Mouse (Mus musculus) E14TG2a.4 (cell line): ENCODE results near the gene Rbms1.

ENCODE experiments used
- H3K27me3 ChIP-seq: 2 replicates; pipeline ENCODE4 v1.6.1; 2014; ENCODE audit warnings: low read length, control low read depth; ENCODE audit not compliant: insufficient read depth
- H3K36me3 ChIP-seq: 2 replicates; pipeline ENCODE4 v1.6.1; 2014; ENCODE audit warnings: low read length, control low read depth; ENCODE audit not compliant: insufficient read depth
- H3K4me1 ChIP-seq: replicated peaks from 2 replicates; pipeline ENCODE4 v1.6.1; 2014; ENCODE audit warnings: low read depth, low read length, control low read depth
- H3K4me3 ChIP-seq: replicated peaks from 2 replicates; pipeline ENCODE4 v1.5.1; 2014; ENCODE audit warnings: mild to moderate bottlenecking, low read length
- H3K9me3 ChIP-seq: 2 replicates; pipeline ENCODE4 v1.6.1; 2014; ENCODE audit warnings: low read length, control low read depth
- CTCF ChIP-seq: conservative IDR thresholded peaks from 2 replicates; pipeline ENCODE4 v1.5.1; 2014; ENCODE audit warnings: low read length
- NANOG ChIP-seq: IDR thresholded peaks from 2 replicates; pipeline ENCODE4 v1.6.1; 2014; ENCODE audit warnings: borderline replicate concordance, low read length, mixed read lengths
- POU5F1 ChIP-seq: IDR thresholded peaks from 2 replicates; pipeline ENCODE4 v1.6.1; 2014; ENCODE audit warnings: low read length, borderline replicate concordance

Rbms1 gene

DNA sequence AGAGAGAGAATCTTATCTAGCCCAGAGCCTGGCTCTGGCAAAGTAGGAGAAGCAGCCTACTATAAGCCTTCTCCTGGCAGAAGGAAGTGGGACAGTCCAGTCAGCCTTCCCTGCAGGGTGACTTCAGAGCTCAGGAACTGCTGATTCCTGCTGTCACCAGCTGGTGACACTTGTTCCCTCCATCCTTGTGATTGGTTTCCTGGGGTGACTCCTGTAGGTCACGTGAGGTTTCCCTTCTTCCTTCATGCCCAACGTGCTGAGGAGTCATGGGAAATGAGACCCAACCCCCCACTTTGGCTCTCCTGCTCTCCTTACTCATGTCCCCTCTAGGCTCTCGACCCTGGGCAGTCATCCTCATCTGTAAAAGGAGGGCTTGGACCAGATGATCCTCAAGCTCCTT, 14.8 kb downstream of the Rbms1 start:
- H3K9me3 ChIP-seq: peaks cover 4% of the 10 kb centered on the region; the same call in 1 of the 2 replicates
- no peaks in the 10 kb centered on the region for H3K27me3 ChIP-seq
- H3K36me3 ChIP-seq: no peaks in the 10 kb centered on the region
- no peak overlapping the region for H3K4me3 ChIP-seq
- H3K4me1 ChIP-seq: no peaks in the 10 kb centered on the region
- TF ChIP-seq NANOG: no peak
- TF ChIP-seq CTCF: no peak

DNA sequence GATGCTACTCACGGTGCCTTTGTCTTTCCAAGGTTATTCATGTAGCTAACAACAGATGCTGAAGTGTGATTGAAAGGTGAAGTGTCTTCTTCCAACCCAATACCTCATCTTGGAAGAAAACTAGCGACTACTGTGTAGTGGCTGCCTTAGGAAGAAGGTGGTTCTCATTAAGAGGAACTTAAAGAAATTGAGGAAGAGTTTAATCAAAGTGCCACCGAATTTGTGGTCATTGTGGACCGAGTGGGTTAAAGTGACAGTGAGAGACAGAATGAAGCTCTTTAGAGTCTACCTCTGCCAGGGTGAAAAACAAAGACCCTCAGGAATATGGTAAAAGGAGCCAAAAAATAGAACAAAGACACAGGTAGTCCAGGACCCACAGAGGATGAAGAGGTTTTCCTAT, 15.2 kb downstream of the Rbms1 start:
- no peaks in the 10 kb centered on the region for H3K27me3 ChIP-seq
- TF ChIP-seq POU5F1 (no peak), NANOG (no peak), CTCF (no peak)
- H3K36me3 ChIP-seq: no peaks in the 10 kb centered on the region
- H3K4me3 ChIP-seq: no peak overlapping the region
- H3K4me1 ChIP-seq: no peaks in the 10 kb centered on the region
- H3K9me3 ChIP-seq: peaks cover 4% of the 10 kb centered on the region; the same call in 1 of the 2 replicates

DNA sequence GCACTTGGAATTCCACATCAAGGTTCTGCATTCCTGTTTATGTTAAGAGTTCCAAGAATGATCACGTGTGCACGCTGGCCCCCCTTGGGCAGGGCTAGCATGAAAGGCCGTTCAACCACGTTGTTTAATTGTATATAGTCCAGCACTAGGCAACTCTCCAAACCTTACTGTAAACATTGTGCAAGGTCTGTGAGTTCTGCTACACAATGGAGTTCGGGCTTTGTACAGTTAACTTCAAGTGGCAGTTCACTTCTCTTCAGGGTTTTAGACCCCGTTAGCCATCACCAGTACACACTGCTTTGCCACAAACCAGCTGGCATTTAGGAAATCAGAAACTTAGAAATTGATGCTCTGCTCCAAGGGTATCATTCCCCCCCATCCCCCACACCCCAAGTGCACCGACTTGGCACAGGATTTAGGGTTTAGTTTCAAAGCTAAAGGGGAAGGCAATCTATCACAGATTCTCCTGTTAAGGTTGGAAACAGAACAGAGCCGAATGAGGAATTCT, 22.5 kb downstream of the Rbms1 start:
- H3K4me3 ChIP-seq: no peak overlapping the region

DNA sequence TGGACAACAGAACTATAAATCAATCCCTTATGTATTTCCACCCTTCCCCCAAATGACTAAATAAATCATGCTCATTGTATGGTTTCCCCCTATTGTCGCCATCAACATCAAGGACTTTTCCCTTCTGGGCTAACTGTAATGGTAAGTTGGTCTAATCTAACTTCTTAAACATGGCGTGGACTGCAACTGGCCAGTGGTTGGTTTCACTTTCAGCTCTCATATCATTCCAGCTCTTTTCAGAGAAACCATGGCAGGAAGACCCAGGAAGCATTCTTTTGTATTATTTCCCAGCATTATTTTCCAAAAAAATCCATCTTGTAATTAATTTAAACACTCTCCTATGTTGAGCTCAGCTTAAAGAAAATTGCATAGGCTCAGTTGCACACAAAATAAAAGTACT, 23.0 kb downstream of the Rbms1 start:
- H3K27me3 ChIP-seq: no peaks in the 10 kb centered on the region
- no peak overlapping the region for H3K4me3 ChIP-seq
- no peak for TF ChIP-seq POU5F1
- TF ChIP-seq CTCF: no peak
- no peak for TF ChIP-seq NANOG
- no peaks in the 10 kb centered on the region for H3K4me1 ChIP-seq
- no peaks in the 10 kb centered on the region for H3K9me3 ChIP-seq
- H3K36me3 ChIP-seq: no peaks in the 10 kb centered on the region

More for the DNA sequence above, 22.5 kb downstream of the Rbms1 start:
- Histone ChIP-seq H3K36me3 (no peaks in the 10 kb centered on the region), H3K4me1 (no peaks in the 10 kb centered on the region), H3K27me3 (no peaks in the 10 kb centered on the region), H3K9me3 (no peaks in the 10 kb centered on the region)
- TF ChIP-seq POU5F1 (no peak), NANOG (no peak), CTCF (no peak)

DNA sequence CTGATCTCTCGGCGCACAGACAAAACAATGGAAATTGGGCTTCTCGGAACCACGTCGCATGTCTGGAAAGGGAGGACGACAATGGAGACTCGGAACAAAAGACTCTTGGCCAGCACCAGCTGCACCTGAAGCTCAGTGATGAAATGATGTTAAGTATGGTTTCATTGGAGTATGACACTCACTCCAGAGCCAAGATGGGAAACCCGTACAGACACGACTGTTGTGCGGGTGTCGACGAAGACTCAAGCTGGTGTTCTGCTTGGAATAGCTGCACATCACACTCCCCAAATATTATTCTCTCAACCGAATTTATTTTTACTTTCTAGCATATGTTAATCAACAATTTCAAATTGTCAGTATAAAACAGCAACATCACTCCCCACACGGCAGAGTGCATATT, 26.1 kb downstream of the Rbms1 start:
- Histone ChIP-seq H3K36me3 (no peaks in the 10 kb centered on the region), H3K9me3 (no peaks in the 10 kb centered on the region), H3K4me3 (no peak overlapping the region), H3K4me1 (no peaks in the 10 kb centered on the region), H3K27me3 (no peaks in the 10 kb centered on the region)
- no peak for TF ChIP-seq POU5F1
- no peak for TF ChIP-seq NANOG
- no peak for TF ChIP-seq CTCF

DNA sequence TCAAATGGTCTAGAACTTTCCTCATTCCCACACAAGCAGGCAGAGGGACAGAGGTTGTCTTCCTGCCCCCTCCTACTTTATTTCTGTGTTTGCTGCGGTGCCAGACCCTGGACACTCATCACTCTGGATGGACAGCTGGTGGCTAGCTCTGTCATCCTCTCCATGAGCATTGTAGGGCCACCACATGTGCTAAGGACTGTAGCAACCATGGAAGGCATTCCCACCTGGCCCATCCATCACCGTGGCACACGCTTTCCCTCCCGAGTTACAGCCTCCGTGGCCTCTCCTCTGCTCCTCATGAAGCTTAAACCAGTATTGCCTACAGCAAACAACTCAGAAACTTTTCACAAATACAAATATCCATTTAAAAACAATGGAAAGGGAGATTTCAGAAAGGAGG, 34.0 kb downstream of the Rbms1 start:
- H3K4me3 ChIP-seq: no peak overlapping the region
- TF ChIP-seq POU5F1 (no peak), CTCF (no peak), NANOG (no peak)
- no peaks in the 10 kb centered on the region for H3K4me1 ChIP-seq

DNA sequence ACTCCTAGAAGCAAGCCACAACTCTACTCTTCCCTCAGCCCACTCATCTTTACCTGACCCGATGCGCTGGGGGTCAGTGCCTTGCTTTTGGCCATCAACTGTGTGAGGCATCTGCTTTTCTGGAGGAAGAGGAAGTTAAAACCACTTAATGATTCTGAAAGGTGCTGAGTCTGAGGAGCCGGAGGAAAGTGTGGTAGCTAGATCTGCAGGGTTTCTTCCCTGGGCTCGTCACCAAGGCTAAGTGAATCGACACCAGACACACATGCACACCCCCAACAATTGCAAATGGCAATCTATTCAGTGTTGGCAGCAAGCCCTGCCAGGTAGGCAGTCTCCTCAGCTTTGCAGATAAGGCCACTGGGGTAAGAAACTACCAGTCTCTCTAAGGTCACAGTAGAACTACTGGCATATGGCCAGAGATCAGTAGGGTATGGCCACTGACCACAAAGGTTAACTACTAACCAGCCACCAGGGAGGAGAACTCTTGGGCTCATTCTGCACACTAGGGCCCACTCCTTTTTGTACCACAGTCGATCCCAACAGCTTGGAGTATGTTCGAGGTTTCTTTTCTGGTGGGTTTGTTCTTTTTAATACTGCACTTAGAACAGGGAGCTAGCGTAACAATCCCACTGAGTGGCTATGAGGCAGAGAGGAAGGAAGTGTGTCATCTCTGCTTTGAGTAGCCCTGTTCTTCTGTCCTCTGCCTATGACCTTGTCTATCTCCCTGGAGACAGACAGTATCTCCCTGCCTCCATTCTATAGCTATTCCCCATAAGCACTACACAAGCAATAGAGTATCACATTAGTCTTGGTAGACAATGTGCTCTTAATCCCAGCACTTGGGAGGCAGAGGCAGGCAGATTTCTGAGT, 34.9 kb downstream of the Rbms1 start:
- H3K36me3 ChIP-seq: no peaks in the 10 kb centered on the region
- H3K9me3 ChIP-seq: no peaks in the 10 kb centered on the region
- H3K4me3 ChIP-seq: no peak overlapping the region
- no peaks in the 10 kb centered on the region for H3K27me3 ChIP-seq
- TF ChIP-seq CTCF: no peak
- TF ChIP-seq POU5F1: no peak
- no peak for TF ChIP-seq NANOG
- no peaks in the 10 kb centered on the region for H3K4me1 ChIP-seq

More for the DNA sequence above, 34.0 kb downstream of the Rbms1 start:
- no peaks in the 10 kb centered on the region for H3K27me3 ChIP-seq
- H3K9me3 ChIP-seq: no peaks in the 10 kb centered on the region
- no peaks in the 10 kb centered on the region for H3K36me3 ChIP-seq

DNA sequence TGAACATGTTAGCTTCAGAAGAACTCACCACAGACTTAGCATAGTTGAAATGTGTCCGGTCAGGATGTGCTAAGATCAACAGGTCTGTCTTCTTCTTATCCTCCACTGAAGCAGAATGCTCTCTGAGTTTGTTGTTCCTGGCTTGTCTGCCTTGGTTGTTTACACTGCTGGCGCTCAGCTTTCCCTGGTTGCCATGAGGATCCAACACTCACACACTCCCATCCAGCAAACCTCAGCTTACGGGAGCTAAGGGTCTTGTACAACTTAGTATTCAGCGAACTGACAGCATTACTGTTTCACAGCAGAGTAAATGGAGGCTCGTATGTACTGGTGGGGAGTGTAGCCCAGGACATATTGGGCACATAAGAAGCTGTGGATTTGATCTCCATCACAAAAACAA, 37.9 kb downstream of the Rbms1 start:
- Histone ChIP-seq H3K4me3 (no peak overlapping the region), H3K9me3 (no peaks in the 10 kb centered on the region), H3K27me3 (no peaks in the 10 kb centered on the region), H3K36me3 (no peaks in the 10 kb centered on the region), H3K4me1 (peaks cover 3% of the 10 kb centered on the region; the same call in 1 of the 2 replicates)
- no peak for TF ChIP-seq POU5F1
- no peak for TF ChIP-seq CTCF
- no peak for TF ChIP-seq NANOG
